Mouse (Mus musculus) MEL (cell line): Measurements from ENCODE around the gene Nop2. TPM values are rescaled to one million over a fixed set of nuclear protein-coding genes. Genes with fewer than 3 reads are reported as not detected.

ENCODE experiments used
- DNase-seq: peaks from one replicate; pipeline ENCODE4 v3.0.0; 2011; ENCODE audit warnings: low read depth, low spot score
- H3K27ac ChIP-seq: 2 replicates; pipeline ENCODE4 v1.5.1; 2012; ENCODE audit warnings: low read depth, mild to moderate bottlenecking, control low read depth, low read length, moderate library complexity; ENCODE audit not compliant: control insufficient read depth
- H3K27me3 ChIP-seq, 2 experiments: fragments of 150-350 bp in 1 of 2; sonication (generic) in 1 of 2; 2 replicates each; pipeline ENCODE4 v1.6.1; 2012; ENCODE audit warnings: low read length in 2 of 2, mild to moderate bottlenecking in 2 of 2, improper control_type of control experiment in 1 of 2, moderate library complexity in 1 of 2; ENCODE audit not compliant: insufficient read depth in 2 of 2, control insufficient read depth in 1 of 2
- H3K36me3 ChIP-seq, 2 experiments: 2 replicates each; pipeline ENCODE4 v1.6.1; 2012 to 2014; ENCODE audit warnings: low read length in 2 of 2, improper control_type of control experiment in 1 of 2, inconsistent platforms in 1 of 2, mild to moderate bottlenecking in 1 of 2; ENCODE audit not compliant: insufficient read depth in 2 of 2, control insufficient read depth in 1 of 2
- H3K4me1 ChIP-seq, 2 experiments: fragments of 150-350 bp in 1 of 2; sonication (generic) in 1 of 2; 2 replicates each; pipeline ENCODE4 v1.6.1; 2012; ENCODE audit warnings: low read length in 2 of 2, improper control_type of control experiment in 1 of 2, mild to moderate bottlenecking in 1 of 2; ENCODE audit not compliant: insufficient read depth in 2 of 2, control insufficient read depth in 1 of 2
- H3K4me3 ChIP-seq, 2 experiments: fragments of 150-350 bp in 1 of 2; sonication (generic) in 1 of 2; 2 replicates each; pipeline ENCODE4 v1.5.1; 2012; ENCODE audit warnings: low read depth in 2 of 2, low read length in 2 of 2, mild to moderate bottlenecking in 2 of 2, moderate library complexity in 2 of 2, control low read depth in 1 of 2, improper control_type of control experiment in 1 of 2; ENCODE audit not compliant: control insufficient read depth in 1 of 2, insufficient read depth in 1 of 2
- H3K79me2 ChIP-seq: 2 replicates; pipeline ENCODE4 v1.6.1; 2012; ENCODE audit warnings: mild to moderate bottlenecking, low read length, moderate library complexity; ENCODE audit not compliant: control insufficient read depth, poor library complexity, insufficient read depth
- H3K9ac ChIP-seq: 2 replicates; pipeline ENCODE4 v1.6.1; 2012; ENCODE audit warnings: low read depth, mild to moderate bottlenecking, control low read depth, low read length, moderate library complexity; ENCODE audit not compliant: control insufficient read depth, poor library complexity, severe bottlenecking
- H3K9me3 ChIP-seq: fragments of 150-350 bp; sonication (generic); replicated peaks from 2 replicates; pipeline ENCODE4 v1.6.1; 2012; ENCODE audit warnings: mild to moderate bottlenecking, low read length, improper control_type of control experiment, moderate library complexity; ENCODE audit not compliant: insufficient read depth
- CHD2 ChIP-seq: IDR thresholded peaks from 2 replicates; pipeline ENCODE4 v1.6.1; 2011; ENCODE audit warnings: low read length, improper control_type of control experiment
- CTCF ChIP-seq, 3 experiments: IDR thresholded peaks in 2 of 3; conservative IDR thresholded peaks in 1 of 3; 2 replicates each; pipeline ENCODE4 v1.5.1; 2011 to 2012; ENCODE audit warnings: low read length in 3 of 3, low read depth in 2 of 3, mild to moderate bottlenecking in 2 of 3, improper control_type of control experiment in 1 of 3, inconsistent platforms in 1 of 3, mixed read lengths in 1 of 3, moderate library complexity in 1 of 3; ENCODE audit not compliant: control insufficient read depth in 1 of 3, insufficient read depth in 1 of 3, poor library complexity in 1 of 3, severe bottlenecking in 1 of 3
- E2F4 ChIP-seq: IDR thresholded peaks from 2 replicates; pipeline ENCODE4 v1.6.1; 2011; ENCODE audit warnings: low read depth, low read length, improper control_type of control experiment, borderline replicate concordance
- ETS1 ChIP-seq: IDR thresholded peaks from 2 replicates; pipeline ENCODE4 v1.6.1; 2012; ENCODE audit warnings: low read depth, mild to moderate bottlenecking, inconsistent platforms, low read length, improper control_type of control experiment, moderate library complexity
- GATA1 ChIP-seq: IDR thresholded peaks from 2 replicates; pipeline ENCODE4 v1.6.1; 2011; ENCODE audit warnings: low read depth, low read length, improper control_type of control experiment
- HCFC1 ChIP-seq: IDR thresholded peaks from 2 replicates; pipeline ENCODE4 v1.6.1; 2012; ENCODE audit warnings: low read depth, mild to moderate bottlenecking, inconsistent platforms, low read length, improper control_type of control experiment, moderate library complexity
- JUND ChIP-seq: IDR thresholded peaks from 2 replicates; pipeline ENCODE4 v1.6.1; 2011; ENCODE audit warnings: low read depth, mild to moderate bottlenecking, improper control_type of control experiment, low read length
- KAT2A ChIP-seq: conservative IDR thresholded peaks from 2 replicates; pipeline ENCODE4 v1.6.1; 2012; ENCODE audit warnings: low read depth, low read length, improper control_type of control experiment, inconsistent platforms
- MAFK ChIP-seq: IDR thresholded peaks from 2 replicates; pipeline ENCODE4 v1.6.1; 2011; ENCODE audit warnings: low read depth, mild to moderate bottlenecking, low read length, improper control_type of control experiment, borderline replicate concordance
- MAX ChIP-seq: IDR thresholded peaks from 2 replicates; pipeline ENCODE4 v1.6.1; 2011; ENCODE audit warnings: low read length, improper control_type of control experiment
- MEF2A ChIP-seq: IDR thresholded peaks from 2 replicates; pipeline ENCODE4 v1.6.1; 2014; ENCODE audit warnings: low read depth, mild to moderate bottlenecking, inconsistent platforms, low read length, improper control_type of control experiment; ENCODE audit not compliant: poor library complexity, insufficient replicate concordance, severe bottlenecking; ENCODE audit errors: extremely low read depth
- MXI1 ChIP-seq: IDR thresholded peaks from 2 replicates; pipeline ENCODE4 v1.6.1; 2011; ENCODE audit warnings: mild to moderate bottlenecking, low read depth, low read length, improper control_type of control experiment
- MYB ChIP-seq: IDR thresholded peaks from 2 replicates; pipeline ENCODE4 v1.6.1; 2011; ENCODE audit warnings: mild to moderate bottlenecking, low read depth, low read length, improper control_type of control experiment
- MYC ChIP-seq: IDR thresholded peaks from 2 replicates; pipeline ENCODE4 v1.6.1; 2011; ENCODE audit warnings: low read depth, mild to moderate bottlenecking, low read length, improper control_type of control experiment, moderate library complexity
- NELFE ChIP-seq: IDR thresholded peaks from 2 replicates; pipeline ENCODE4 v1.6.1; 2011; ENCODE audit warnings: low read depth, low read length, improper control_type of control experiment
- NRF1 ChIP-seq: IDR thresholded peaks from 2 replicates; pipeline ENCODE4 v1.6.1; 2014; ENCODE audit warnings: low read depth, mild to moderate bottlenecking, inconsistent platforms, low read length, improper control_type of control experiment, moderate library complexity; ENCODE audit not compliant: poor library complexity, insufficient read depth, severe bottlenecking
- POLR2AphosphoS2 ChIP-seq: IDR thresholded peaks from 2 replicates; pipeline ENCODE4 v1.6.1; 2011; ENCODE audit warnings: low read length, improper control_type of control experiment
- RAD21 ChIP-seq: IDR thresholded peaks from 2 replicates; pipeline ENCODE4 v1.6.1; 2011; ENCODE audit warnings: mild to moderate bottlenecking, low read depth, low read length, improper control_type of control experiment
- RCOR1 ChIP-seq: IDR thresholded peaks from 2 replicates; pipeline ENCODE4 v1.6.1; 2012; ENCODE audit warnings: low read depth, mild to moderate bottlenecking, inconsistent platforms, low read length, improper control_type of control experiment
- SIN3A ChIP-seq: IDR thresholded peaks from 2 replicates; pipeline ENCODE4 v1.6.1; 2012; ENCODE audit warnings: low read length, improper control_type of control experiment, inconsistent platforms
- SMC3 ChIP-seq: IDR thresholded peaks from 2 replicates; pipeline ENCODE4 v1.6.1; 2011; ENCODE audit warnings: low read depth, low read length, improper control_type of control experiment
- TAL1 ChIP-seq: IDR thresholded peaks from 2 replicates; pipeline ENCODE4 v1.6.1; 2012; ENCODE audit warnings: mild to moderate bottlenecking, inconsistent platforms, low read length, moderate library complexity, mixed read lengths
- UBTF ChIP-seq: IDR thresholded peaks from 2 replicates; pipeline ENCODE4 v1.6.1; 2012; ENCODE audit warnings: low read depth, mild to moderate bottlenecking, inconsistent platforms, low read length, improper control_type of control experiment, moderate library complexity, borderline replicate concordance; ENCODE audit not compliant: insufficient read depth
- USF2 ChIP-seq, 2 experiments: IDR thresholded peaks; 2 replicates each; pipeline ENCODE4 v1.6.1; 2011 to 2012; ENCODE audit warnings: improper control_type of control experiment in 2 of 2, low read length in 2 of 2, borderline replicate concordance in 1 of 2, inconsistent platforms in 1 of 2, low read depth in 1 of 2, mild to moderate bottlenecking in 1 of 2; ENCODE audit not compliant: insufficient read depth in 1 of 2
- ZC3H11A ChIP-seq: IDR thresholded peaks from 2 replicates; pipeline ENCODE4 v1.6.1; 2012; ENCODE audit warnings: low read depth, mild to moderate bottlenecking, inconsistent platforms, low read length, improper control_type of control experiment
- ZNF384 ChIP-seq: IDR thresholded peaks from 2 replicates; pipeline ENCODE4 v1.6.1; 2012; ENCODE audit warnings: low read depth, mild to moderate bottlenecking, inconsistent platforms, low read length, improper control_type of control experiment
- polyA plus RNA-seq, 2 experiments: library from polyadenylated mRNA; stranded (reverse) in 1 of 2; unstranded in 1 of 2; fragments of >175 nt in 1 of 2; fragments of >200 nt in 1 of 2; gene quantifications; 2 replicates each; pipeline versions ENCODE4 v1.2.1 to v1.2.4; 2012; ENCODE audit warnings: low replicate concordance in 2 of 2, low read depth in 1 of 2; ENCODE audit not compliant: insufficient read length in 2 of 2, insufficient read depth in 1 of 2, missing spikeins in 1 of 2
- total RNA-seq: library from RNA; depleted of rRNA; stranded (reverse); fragments of 300-350 nt; gene quantifications from 2 replicates; pipeline ENCODE4 v1.2.3, GENCODE M21; 2012

Nop2 gene
- total and polyA plus RNA-seq, 3 experiments = 221 to 337 (median 263) TPM

DNA sequence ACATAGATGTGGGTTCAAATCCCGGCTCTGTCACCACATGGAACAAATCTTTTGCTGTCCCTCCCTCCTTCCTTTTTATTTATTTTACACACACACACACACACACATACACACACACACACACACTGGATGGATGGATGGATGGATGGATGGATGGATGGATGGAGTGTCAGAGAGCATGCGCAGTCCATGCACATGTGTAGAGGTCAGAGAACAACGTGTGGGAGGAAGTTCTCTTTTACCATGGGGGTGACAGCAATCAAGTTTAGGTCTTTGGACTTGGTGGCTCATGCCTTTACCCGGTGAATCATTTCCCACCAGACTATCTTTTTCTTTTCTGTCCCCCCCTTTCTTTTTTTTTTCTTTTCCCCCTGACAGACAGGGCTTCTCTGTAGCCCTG is 22.0 kb downstream of the Nop2 start (continued):
- TF ChIP-seq JUND = peak; percentile 44; the same call in 1 of the 2 replicates

DNA sequence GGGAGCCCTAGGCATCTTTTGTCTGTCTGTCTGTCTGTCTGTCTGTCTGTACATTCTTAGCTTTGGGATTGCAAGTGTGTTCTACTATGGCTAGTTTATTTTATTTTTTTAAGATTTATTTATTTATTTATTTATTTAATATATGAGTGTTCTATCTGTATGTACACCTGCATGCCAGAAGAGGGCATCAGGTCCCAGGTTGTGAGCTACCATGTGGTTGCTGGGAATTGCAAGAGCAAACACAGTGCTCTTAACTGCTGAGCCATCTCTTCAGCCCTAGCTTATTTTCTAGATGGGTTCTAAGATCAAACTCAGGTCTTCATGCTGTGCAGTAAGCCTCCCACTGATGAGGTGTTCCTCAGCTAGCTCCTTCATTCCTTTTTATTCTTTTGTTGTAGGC is 22.8 kb downstream of the Nop2 start:
- peak overlapping the region; percentile 93 for H3K9ac ChIP-seq
- peak overlapping the region; percentile 81 to 87 for H3K4me3 ChIP-seq
- peak overlapping the region; percentile 96 for H3K27ac ChIP-seq
- peak; percentile 80 for DNase-seq
- no peaks in the 10 kb centered on the region for H3K9me3 ChIP-seq
- no peaks in the 10 kb centered on the region for H3K27me3 ChIP-seq
- peaks cover 0 to 44% of the 10 kb centered on the region in 2 experiments for H3K4me1 ChIP-seq
- peaks cover 0 to 26% of the 10 kb centered on the region in 2 experiments; a peak in 2 of 4 replicates for H3K36me3 ChIP-seq
- no peak for TF ChIP-seq USF2 (IDR thresholded peaks at IDR 0.05; ENCODE audit: borderline replicate concordance in 1 of 2, insufficient read depth in 1 of 2, low read depth in 1 of 2, low read length in 2 of 2)
- TF ChIP-seq MYB = no peak
- peak; percentile 85 for TF ChIP-seq MXI1
- no peak for TF ChIP-seq RCOR1
- TF ChIP-seq CTCF (IDR thresholded peaks at IDR 0.05 in 2 of 3, conservative IDR thresholded peaks at IDR 0.05 in 1 of 3; ENCODE audit: control insufficient read depth in 1 of 3, insufficient read depth in 1 of 3, low read depth in 2 of 3, low read length in 3 of 3, poor library complexity in 1 of 3, severe bottlenecking in 1 of 3) = peak; percentile 26 to 48 (median 44)
- TF ChIP-seq ZNF384 = no peak
- TF ChIP-seq NELFE = no peak
- peak; percentile 92 for TF ChIP-seq MYC
- no peak for TF ChIP-seq GATA1
- peak; percentile 37; the same call in 1 of the 2 replicates for TF ChIP-seq SMC3
- TF ChIP-seq ZC3H11A = peak; percentile 44; the same call in 1 of the 2 replicates
- TF ChIP-seq MEF2A = no peak
- no peak for TF ChIP-seq CHD2
- TF ChIP-seq KAT2A = no peak
- TF ChIP-seq SIN3A = peak; percentile 79; the same call in 1 of the 2 replicates
- TF ChIP-seq UBTF = no peak
- peak; percentile 38; the same call in 1 of the 2 replicates for TF ChIP-seq ETS1
- TF ChIP-seq E2F4 = no peak
- peak; percentile 54 for TF ChIP-seq RAD21
- peak; percentile 60 for TF ChIP-seq MAX
- no peak for TF ChIP-seq POLR2AphosphoS2
- TF ChIP-seq HCFC1 = no peak
- TF ChIP-seq NRF1 = no peak
- TF ChIP-seq MAFK = peak; percentile 71; the same call in 1 of the 2 replicates
- no peak for TF ChIP-seq TAL1
- TF ChIP-seq, all 39 proteins: peak for 10
- peaks cover 52% of the 10 kb centered on the region for H3K79me2 ChIP-seq
